In the genomic region with DNA sequence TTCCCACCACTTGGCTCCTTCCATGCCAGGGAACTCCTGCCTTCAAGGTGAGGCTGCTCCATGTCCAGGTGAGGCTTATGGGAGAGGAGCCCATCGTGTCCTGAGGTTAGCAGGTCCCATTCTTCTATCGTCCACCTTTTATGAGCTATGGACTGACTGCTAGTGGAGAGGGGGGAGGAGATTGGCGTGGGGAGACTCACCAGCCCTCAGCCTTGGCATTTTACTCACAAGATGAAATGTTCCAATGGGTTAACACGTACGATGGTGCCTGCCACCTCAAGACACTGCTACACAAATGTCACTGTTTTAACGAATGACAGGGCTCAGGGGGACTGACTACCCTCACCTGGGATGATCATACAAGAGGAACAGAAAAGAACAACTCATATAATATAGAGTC, we compare ENCODE assay signal across 14 mouse cellular contexts.
"Had no signal": no experiment of that assay in that cellular context is flagged by ENCODE, and none has a peak within 500 bp of the region (broad histone marks: within the 10 kb centered on the region; RNA-seq: fewer than 3 reads in every experiment).

No protein-coding gene starts in this region.

- DNase-seq: gastrocnemius, postnatal 14 days; gastrocnemius, postnatal 36 days; heart, adult 11 months; heart, adult 2 months; heart, postnatal 14 days; heart, postnatal 36 days; kidney, adult 11 months; kidney, adult 2 months; kidney, adult 9 months; kidney, postnatal 14 days; kidney, postnatal 4 days; liver; liver, embryonic 13.5 days; liver, postnatal 0 days had no signal
